Mouse (Mus musculus): ENCODE results near the gene Slc8b1.

GRCm38 (mm10) chr5:120536046-120536445 lies 25.1 kb downstream of the Slc8b1 start:
- TF ChIP-seq ZNF384 (IDR thresholded peaks at IDR 0.05; ENCODE audit: low read depth, low read length) (no peak), MAFK (IDR thresholded peaks at IDR 0.05; ENCODE audit: insufficient read depth, low read depth, low read length) (no peak), HCFC1 (IDR thresholded peaks at IDR 0.05; ENCODE audit: borderline replicate concordance, insufficient read depth, low read length) (no peak), ZC3H11A (IDR thresholded peaks at IDR 0.05; ENCODE audit: borderline replicate concordance, low read depth, low read length) (no peak), CHD2 (IDR thresholded peaks at IDR 0.05; ENCODE audit: low read depth, low read length) (no peak)
